Mouse (Mus musculus) midbrain, embryonic 15.5 days (tissue): ENCODE measurements around the gene Ndufv1. TPM values are rescaled to one million over a fixed set of nuclear protein-coding genes. Genes with fewer than 3 reads are reported as not detected.
A peak's percentile ranks its signal among the peaks of the same experiment; 100 is the strongest.

Source experiments
- ATAC-seq: fragments of 200-750 bp; cut with Nextera tagmentation; replicated peaks from 2 replicates; pipeline ENCODE4 v1.8.0; 2017; ENCODE audit warnings: moderate TSS enrichment
- H3K27ac ChIP-seq: fragments of 300-500 bp; sonication (generic); 2 replicates; pipeline ENCODE4 v1.5.1; 2015; ENCODE audit warnings: mild to moderate bottlenecking, inconsistent platforms
- H3K27me3 ChIP-seq: fragments of 300-500 bp; sonication (generic); replicated peaks from 2 replicates; pipeline ENCODE4 v1.6.1; 2015; ENCODE audit warnings: inconsistent platforms
- H3K36me3 ChIP-seq: fragments of 300-500 bp; sonication (generic); replicated peaks from 2 replicates; pipeline ENCODE4 v1.6.1; 2015; ENCODE audit warnings: inconsistent platforms
- H3K4me1 ChIP-seq: fragments of 300-500 bp; sonication (generic); 2 replicates; pipeline ENCODE4 v1.6.1; 2015; ENCODE audit warnings: inconsistent platforms
- H3K4me2 ChIP-seq: fragments of 300-500 bp; sonication (generic); 2 replicates; pipeline ENCODE4 v1.6.1; 2015; ENCODE audit warnings: inconsistent platforms, mild to moderate bottlenecking, moderate library complexity
- H3K4me3 ChIP-seq: fragments of 300-500 bp; sonication (generic); 2 replicates; pipeline ENCODE4 v1.5.1; 2015; ENCODE audit warnings: mild to moderate bottlenecking, inconsistent platforms
- H3K9ac ChIP-seq: fragments of 300-500 bp; sonication (generic); 2 replicates; pipeline ENCODE4 v1.6.1; 2015; ENCODE audit warnings: mild to moderate bottlenecking, inconsistent platforms
- H3K9me3 ChIP-seq: fragments of 300-500 bp; sonication (generic); 2 replicates; pipeline ENCODE4 v1.6.1; 2016; ENCODE audit warnings: inconsistent platforms
- WGBS: fragments of 180-500 bp; shearing (Covaris S2); methylation state at CpG from one replicate; pipeline ENCODE4 v1.1.7; 2015; ENCODE audit warnings: mixed read lengths; 5-methylcytosine and 5-hydroxymethylcytosine counted together
- polyA plus RNA-seq: library from polyadenylated mRNA; unstranded; fragments of >200 nt; fragmentation: Nextera tagmentation; extraction: Ambion mirVana; gene quantifications from 2 replicates; pipeline ENCODE4 v1.2.1, GENCODE M21; 2015

The Ndufv1 gene
- polyA plus RNA-seq, 1 experiment from 2014 or later: 239 TPM

GRCm38 (mm10) chr19:4013066-4013465 is 460 bp upstream of the Ndufv1 start:
- Histone ChIP-seq H3K4me3 (peak overlapping the region; percentile 91), H3K4me1 (peaks cover 14% of the 10 kb centered on the region), H3K9me3 (no peaks in the 10 kb centered on the region), H3K4me2 (peak overlapping the region; percentile 42), H3K9ac (no peak overlapping the region), H3K27me3 (no peaks in the 10 kb centered on the region), H3K36me3 (peaks cover 14% of the 10 kb centered on the region; the same call in 1 of the 2 replicates), H3K27ac (no peak overlapping the region)
- no peak for ATAC-seq
- 24% methylated on average over 9 of the region's 9 CpGs for WGBS

- H3K4me1 ChIP-seq: peaks cover 14% of the 10 kb centered on the region
- no peak overlapping the region for H3K9ac ChIP-seq
- no peak overlapping the region for H3K27ac ChIP-seq
- no peaks in the 10 kb centered on the region for H3K9me3 ChIP-seq
- H3K4me2 ChIP-seq: no peak overlapping the region
- no peak overlapping the region for H3K4me3 ChIP-seq
- no peak for ATAC-seq
- WGBS: 92% methylated on average over 5 of the region's 5 CpGs
- H3K27me3 ChIP-seq: no peaks in the 10 kb centered on the region
- H3K36me3 ChIP-seq: peaks cover 30% of the 10 kb centered on the region; the same call in 1 of the 2 replicates
These were observed 1.5 kb downstream of the Ndufv1 start for GRCm38 (mm10) chr19:4011086-4011485.

GRCm38 (mm10) chr19:4005971-4006370 is 6.6 kb downstream of the Ndufv1 start:
- Histone ChIP-seq H3K4me1 (peaks cover 13% of the 10 kb centered on the region), H3K27ac (no peak overlapping the region)

GRCm38 (mm10) chr19:4005091-4005490 is 7.5 kb downstream of the Ndufv1 start:
- ATAC-seq: no peak
- Histone ChIP-seq H3K9ac (no peak overlapping the region), H3K4me2 (no peak overlapping the region), H3K9me3 (no peaks in the 10 kb centered on the region), H3K27ac (no peak overlapping the region), H3K36me3 (peaks cover 26% of the 10 kb centered on the region; the same call in 1 of the 2 replicates), H3K27me3 (no peaks in the 10 kb centered on the region), H3K4me3 (no peak overlapping the region), H3K4me1 (peaks cover 12% of the 10 kb centered on the region)
- WGBS: 89% methylated on average over 9 of the region's 9 CpGs

More at GRCm38 (mm10) chr19:4005971-4006370, 6.6 kb downstream of the Ndufv1 start:
- Histone ChIP-seq H3K36me3 (peaks cover 30% of the 10 kb centered on the region; the same call in 1 of the 2 replicates), H3K9ac (no peak overlapping the region), H3K4me3 (no peak overlapping the region), H3K27me3 (no peaks in the 10 kb centered on the region), H3K9me3 (no peaks in the 10 kb centered on the region), H3K4me2 (no peak overlapping the region)
- ATAC-seq: no peak
- 92% methylated on average over 8 of the region's 8 CpGs for WGBS

- Histone ChIP-seq H3K27me3 (no peaks in the 10 kb centered on the region), H3K4me3 (no peak overlapping the region), H3K27ac (no peak overlapping the region), H3K9me3 (no peaks in the 10 kb centered on the region), H3K4me1 (peaks cover 18% of the 10 kb centered on the region), H3K4me2 (no peak overlapping the region), H3K9ac (no peak overlapping the region), H3K36me3 (peaks cover 18% of the 10 kb centered on the region; the same call in 1 of the 2 replicates)
- ATAC-seq: no peak
- 86% methylated on average over 15 of the region's 15 CpGs for WGBS
These were observed 8.3 kb downstream of the Ndufv1 start for GRCm38 (mm10) chr19:4004331-4004730.

- Histone ChIP-seq H3K27me3 (no peaks in the 10 kb centered on the region), H3K4me2 (no peak overlapping the region), H3K4me1 (peaks cover 20% of the 10 kb centered on the region)
These were observed 9.0 kb downstream of the Ndufv1 start for GRCm38 (mm10) chr19:4003641-4004040.

DNA sequence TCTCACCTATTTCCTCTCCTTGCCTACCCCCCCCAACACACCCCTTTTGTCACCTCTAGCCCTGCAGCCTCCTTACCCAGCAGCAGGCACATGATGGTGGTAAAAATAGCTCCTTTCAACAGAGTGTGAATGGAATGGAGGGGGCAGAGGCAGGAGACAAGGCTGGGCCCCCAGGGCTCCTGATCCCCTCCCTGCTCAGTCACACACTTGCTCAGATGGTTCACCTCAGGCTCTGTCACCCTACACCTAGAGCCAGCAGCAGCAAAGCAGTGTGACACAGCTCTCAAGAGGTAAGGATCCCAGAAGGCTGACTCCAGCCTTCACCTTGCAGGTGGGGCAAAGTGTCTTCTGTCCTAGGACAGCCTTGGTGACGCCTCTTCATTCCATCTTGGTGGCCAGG is 9.5 kb downstream of the Ndufv1 start, which contains the start of gene Doc2g:
Gene Doc2g (plus strand): TSS at position 202 of the 400 bp plus-strand sequence.
- Histone ChIP-seq H3K27me3 (no peaks in the 10 kb centered on the region), H3K4me2 (no peak within 1 kb of the TSS), H3K36me3 (peaks cover 15% of the 10 kb centered on the region; the same call in 1 of the 2 replicates), H3K9me3 (no peaks in the 10 kb centered on the region), H3K4me3 (no peak within 1 kb of the TSS), H3K4me1 (peaks cover 20% of the 10 kb centered on the region), H3K27ac (no peak within 1 kb of the TSS), H3K9ac (no peak within 1 kb of the TSS)
- ATAC-seq: no peak
- WGBS: 94% methylated on average over 1 of the region's 1 CpGs

More at GRCm38 (mm10) chr19:4003641-4004040, 9.0 kb downstream of the Ndufv1 start:
- H3K9ac ChIP-seq: no peak overlapping the region
- WGBS: 86% methylated on average over 12 of the region's 12 CpGs
- no peak overlapping the region for H3K4me3 ChIP-seq
- no peak for ATAC-seq
- H3K36me3 ChIP-seq: peaks cover 15% of the 10 kb centered on the region; the same call in 1 of the 2 replicates
- no peaks in the 10 kb centered on the region for H3K9me3 ChIP-seq
- H3K27ac ChIP-seq: no peak overlapping the region

- Histone ChIP-seq H3K27ac (no peak overlapping the region), H3K4me2 (peak overlapping the region; percentile 69; the same call in 1 of the 2 replicates), H3K4me3 (no peak overlapping the region), H3K36me3 (0 out of 2 replicates have a peak, but pooled peaks cover 4% of the 10 kb centered on the region), H3K9me3 (no peaks in the 10 kb centered on the region), H3K4me1 (peaks cover 20% of the 10 kb centered on the region), H3K9ac (no peak overlapping the region), H3K27me3 (no peaks in the 10 kb centered on the region)
- 93% methylated on average over 5 of the region's 5 CpGs for WGBS
- ATAC-seq: no peak
These were observed 10.9 kb downstream of the Ndufv1 start for GRCm38 (mm10) chr19:4001752-4002151.

GRCm38 (mm10) chr19:4000949-4001525 is 11.6 kb downstream of the Ndufv1 start:
- 18% methylated on average over 17 of the region's 17 CpGs for WGBS
- Histone ChIP-seq H3K27me3 (no peaks in the 10 kb centered on the region), H3K4me3 (peak overlapping the region; percentile 53), H3K36me3 (no peaks in the 10 kb centered on the region), H3K9me3 (no peaks in the 10 kb centered on the region), H3K9ac (peak overlapping the region; percentile 70), H3K27ac (peak overlapping the region; percentile 95), H3K4me2 (peak overlapping the region; percentile 69), H3K4me1 (peaks cover 20% of the 10 kb centered on the region)
- peak; percentile 40 for ATAC-seq

DNA sequence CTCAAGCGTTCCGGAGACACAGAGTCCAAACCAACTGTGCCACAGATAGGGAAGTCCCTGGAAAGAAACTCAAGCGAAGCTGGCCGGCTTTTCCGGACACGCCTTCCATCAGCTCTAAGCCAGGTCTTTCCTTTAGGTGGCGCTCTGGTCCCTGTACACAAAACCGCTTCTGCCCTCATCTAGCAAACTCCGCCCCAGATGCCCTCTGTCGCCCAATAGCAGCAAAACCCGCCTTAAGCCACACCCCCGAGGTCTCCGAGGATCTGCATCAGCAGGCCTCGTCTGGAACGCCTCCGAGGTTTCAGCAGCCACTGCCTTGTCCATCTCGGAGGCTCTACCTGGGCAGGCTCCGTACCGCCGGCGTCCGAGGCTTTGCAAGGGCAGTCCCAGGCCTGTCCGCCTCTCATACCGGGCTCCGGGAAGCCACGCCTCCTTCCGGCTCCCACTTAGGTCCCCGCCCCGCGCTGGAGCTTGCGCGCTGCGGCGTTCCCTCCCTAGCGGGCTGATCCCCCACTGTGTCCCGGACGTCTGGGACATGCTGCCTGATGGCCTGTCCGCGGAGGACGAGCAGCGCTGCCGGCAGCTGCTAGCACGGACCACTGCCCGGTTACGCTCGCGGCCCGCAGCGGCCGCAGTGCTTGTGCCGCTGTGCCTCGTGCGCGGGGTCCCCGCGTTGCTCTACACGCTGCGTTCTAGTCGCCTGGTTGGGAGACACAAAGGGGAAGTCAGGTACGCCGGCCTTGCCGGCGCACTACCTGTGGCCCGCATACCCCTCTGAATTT is 12.3 kb downstream of the Ndufv1 start, which contains the start of the genes Nudt8 and Gm49405:
Gene Nudt8 (plus strand): TSS at position 462 of the 782 bp plus-strand sequence.
Gene Gm49405 (plus strand): TSS at position 508 of the 782 bp plus-strand sequence.
- Histone ChIP-seq H3K4me3 (peak within 1 kb of the TSS; percentile 53), H3K36me3 (no peaks in the 10 kb centered on the region), H3K9me3 (no peaks in the 10 kb centered on the region), H3K4me1 (peaks cover 20% of the 10 kb centered on the region), H3K27ac (peak within 1 kb of the TSS; percentile 95), H3K27me3 (no peaks in the 10 kb centered on the region), H3K9ac (peak within 1 kb of the TSS; percentile 70), H3K4me2 (peak within 1 kb of the TSS; percentile 69)
- peak; percentile 91 for ATAC-seq
- WGBS: under 1% methylated on average over 64 of the region's 64 CpGs

- Histone ChIP-seq H3K4me3 (peak overlapping the region; percentile 53; the same call in 1 of the 2 replicates), H3K27me3 (no peaks in the 10 kb centered on the region), H3K4me2 (peak overlapping the region; percentile 69), H3K9ac (no peak overlapping the region), H3K4me1 (peaks cover 20% of the 10 kb centered on the region), H3K36me3 (no peaks in the 10 kb centered on the region), H3K27ac (no peak overlapping the region), H3K9me3 (no peaks in the 10 kb centered on the region)
- WGBS: 86% methylated on average over 9 of the region's 9 CpGs
- ATAC-seq: no peak
These were observed 13.4 kb downstream of the Ndufv1 start for GRCm38 (mm10) chr19:3999121-3999730.

DNA sequence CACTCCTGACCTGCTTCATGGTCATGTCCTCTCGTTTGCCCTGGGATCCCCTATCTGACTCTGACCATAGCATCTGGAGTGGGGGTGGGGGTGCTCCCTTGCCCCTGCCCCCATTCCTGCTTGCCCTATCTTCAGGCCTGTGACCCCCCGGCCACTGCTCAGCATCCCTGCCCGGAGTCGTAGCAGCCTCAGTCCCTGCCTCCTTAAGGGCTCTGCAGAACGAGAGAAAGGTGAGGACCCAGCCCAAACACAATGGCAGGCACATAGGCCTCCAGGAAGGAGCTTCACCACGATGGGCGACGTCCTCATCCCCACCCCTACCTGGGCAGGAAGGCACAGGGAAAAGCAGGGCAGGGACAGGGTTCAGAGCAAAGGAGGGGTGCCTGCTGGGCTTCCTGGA is 14.3 kb downstream of the Ndufv1 start:
- Histone ChIP-seq H3K4me1 (peaks cover 20% of the 10 kb centered on the region), H3K27ac (no peak overlapping the region), H3K36me3 (no peaks in the 10 kb centered on the region), H3K4me3 (no peak overlapping the region), H3K9ac (no peak overlapping the region), H3K27me3 (no peaks in the 10 kb centered on the region), H3K9me3 (no peaks in the 10 kb centered on the region), H3K4me2 (no peak overlapping the region)
- ATAC-seq: no peak
- 77% methylated on average over 8 of the region's 8 CpGs for WGBS
